Mouse (Mus musculus) cerebellum, postnatal 10 days (tissue): ENCODE data around the gene Olfr161.
"Not testable (repeated sequence)": the region's sequence is repeated elsewhere in the genome, so short reads cannot be mapped to it uniquely, and the experiment has no call there.

Experiments used
- DNase-seq, 2 experiments: peaks; one replicate each; pipeline ENCODE4 v3.0.0; 2021; ENCODE audit warnings: mixed read lengths in 2 of 2

Gene Olfr161

GRCm38 (mm10) chr16:3590691-3591090 lies at the start of gene Olfr161:
Gene Olfr161 (plus strand): TSS chr16:3591042.
- DNase-seq = no peak

GRCm38 (mm10) chr16:3563553-3563952 lies 27.3 kb upstream of the Olfr161 start:
- no peak for DNase-seq

GRCm38 (mm10) chr16:3577658-3578057 lies 13.2 kb upstream of the Olfr161 start:
- not testable (repeated sequence) for DNase-seq

- not testable (repeated sequence) for DNase-seq
Observed at GRCm38 (mm10) chr16:3578227-3578848, 12.5 kb upstream of the Olfr161 start.

- DNase-seq = not testable (repeated sequence)
Observed at GRCm38 (mm10) chr16:3631376-3631775, 40.5 kb downstream of the Olfr161 start.

GRCm38 (mm10) chr16:3632572-3633361 lies 41.9 kb downstream of the Olfr161 start:
- DNase-seq = peak in 1 of 2 experiments; percentile 2
